Comparison of ENCODE assay signal across 8 mouse cellular contexts in the genomic region with DNA sequence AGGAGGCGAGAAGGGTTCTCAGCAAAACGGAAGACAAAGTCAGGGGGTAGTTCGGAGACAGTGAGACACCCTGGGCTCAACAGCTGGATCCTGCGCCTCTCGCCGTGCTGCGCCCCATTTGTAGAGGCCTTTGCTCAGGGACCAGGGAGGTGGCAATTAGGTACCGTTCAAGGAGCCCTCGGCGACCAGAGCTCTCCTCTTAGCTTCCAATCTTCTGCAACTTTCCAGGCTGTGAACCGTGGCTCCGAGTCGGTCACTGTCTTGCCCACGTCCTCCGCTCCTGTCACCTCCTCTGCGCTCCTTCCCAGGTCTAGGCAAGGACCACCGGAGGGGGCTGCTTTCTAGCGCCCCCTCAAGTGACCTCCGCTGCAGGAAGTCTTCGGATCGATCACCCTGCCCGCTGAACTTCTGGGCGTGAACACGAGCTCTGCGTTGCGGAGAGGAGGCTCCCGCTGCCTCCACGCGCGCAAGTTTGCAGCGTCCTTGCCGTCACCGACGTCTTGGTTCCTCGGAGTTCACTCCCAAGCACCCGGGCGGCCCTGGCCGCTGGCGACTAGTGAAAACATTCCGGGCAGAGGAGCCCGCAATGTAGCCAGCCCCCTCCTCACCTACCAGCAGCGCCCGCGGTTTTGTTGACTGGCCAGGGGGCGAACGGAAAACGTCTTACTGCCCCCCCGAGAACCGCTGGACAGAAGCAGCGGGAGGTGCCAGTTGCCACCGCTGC. TPM values are rescaled to one million over a fixed set of nuclear protein-coding genes. Genes with fewer than 3 reads are reported as not detected.
DNase-seq lines count a peak whose midpoint lies in the region; ATAC-seq and TF ChIP-seq lines count a peak whose summit lies in the region.

No protein-coding gene starts in this region.

- in situ Hi-C loops in ES-E14 (cut with MboI; ENCODE audit: low sequenced_read_pairs in 2 of 2, unreplicated experiment in 2 of 2), result loop anchor here (10.0 to 25.0 kb wide), 2 partner anchors 181 to 183 kb away; no protein-coding TSS in a partner anchor

- intact Hi-C loops in heart, postnatal 25 days (cut with DNase I), result loop anchor here (2.0 kb wide), 1 partner anchor 179 kb away; no protein-coding TSS in a partner anchor

- peaks cover 21% of the 10 kb centered on the region for H3K4me1 ChIP-seq in heart, embryonic 15.5 days (replicated peaks)
- peaks cover 0 to 2% of the 10 kb centered on the region in 2 experiments; a peak in 1 of 4 replicates for H3K4me1 ChIP-seq in ES-E14 (ENCODE audit: control insufficient read depth in 2 of 2, insufficient read depth in 2 of 2, low read length in 2 of 2, poor library complexity in 1 of 2)
- peaks cover 23% of the 10 kb centered on the region for H3K4me1 ChIP-seq in embryonic facial prominence, embryonic 15.5 days
- peaks cover 14% of the 10 kb centered on the region for H3K4me1 ChIP-seq in limb, embryonic 13.5 days
- H3K4me1 ChIP-seq in stomach, embryonic 16.5 days (ENCODE audit: control insufficient read depth, insufficient read depth, low read length), result peaks cover 4% of the 10 kb centered on the region; the same call in 1 of the 2 replicates

- 2% methylated on average over 51 of the region's 51 CpGs for WGBS in heart, embryonic 15.5 days
- WGBS in embryonic facial prominence, embryonic 15.5 days, result 2% methylated on average over 51 of the region's 51 CpGs
- 2% methylated on average over 51 of the region's 51 CpGs for WGBS in limb, embryonic 13.5 days
- 3% methylated on average over 51 of the region's 51 CpGs for WGBS in stomach, embryonic 16.5 days

- H3K27ac ChIP-seq in heart, embryonic 15.5 days, result no peak overlapping the region
- no peak overlapping the region for H3K27ac ChIP-seq in ES-E14 (ENCODE audit: insufficient read depth, low read depth, low read length, poor library complexity, severe bottlenecking)
- H3K27ac ChIP-seq in embryonic facial prominence, embryonic 15.5 days (replicated peaks), result no peak overlapping the region
- H3K27ac ChIP-seq in limb, embryonic 13.5 days, result no peak overlapping the region
- H3K27ac ChIP-seq in stomach, embryonic 16.5 days (ENCODE audit: low read length), result no peak overlapping the region

- no peak for ATAC-seq in heart, embryonic 15.5 days (replicated peaks; ENCODE audit: insufficient number of reproducible peaks, insufficient read depth, low FRiP score, low read depth)
- 0 out of 2 replicates have a peak, but pooled peaks have one; percentile 2 for ATAC-seq in embryonic facial prominence, embryonic 15.5 days (ENCODE audit: insufficient number of reproducible peaks, low FRiP score, low TSS enrichment, low read depth)
- peak; percentile 18; the same call in 1 of the 2 replicates for ATAC-seq in limb, embryonic 13.5 days (ENCODE audit: low FRiP score, low read depth)
- peak; percentile 16; the same call in 1 of the 2 replicates for ATAC-seq in stomach, embryonic 16.5 days (ENCODE audit: insufficient read depth, low FRiP score)

- no peak for DNase-seq in heart, postnatal 25 days (ENCODE audit: low spot score)
- no peak for DNase-seq in ES-E14 (ENCODE audit: low read depth, low spot score)
- no peak for DNase-seq in gastrocnemius, adult 8-10 months (ENCODE audit: low spot score in 2 of 2)
- no peak for DNase-seq in cerebellum, postnatal 4 days (ENCODE audit: low spot score in 2 of 2)

- no peak overlapping the region for H3K9ac ChIP-seq in heart, embryonic 15.5 days
- peak overlapping the region; percentile 30 for H3K9ac ChIP-seq in ES-E14 (ENCODE audit: insufficient read depth, low read depth, low read length, poor library complexity, severe bottlenecking)
- H3K9ac ChIP-seq in embryonic facial prominence, embryonic 15.5 days, result no peak overlapping the region
- peak overlapping the region; percentile 35; the same call in 1 of the 2 replicates for H3K9ac ChIP-seq in limb, embryonic 13.5 days
- H3K9ac ChIP-seq in stomach, embryonic 16.5 days (ENCODE audit: low read length), result no peak overlapping the region

- H3K9me3 ChIP-seq in heart, embryonic 15.5 days (replicated peaks), result no peaks in the 10 kb centered on the region
- no peaks in the 10 kb centered on the region for H3K9me3 ChIP-seq in ES-E14 (ENCODE audit: control insufficient read depth, insufficient read depth, low read depth, low read length)
- no peaks in the 10 kb centered on the region for H3K9me3 ChIP-seq in embryonic facial prominence, embryonic 15.5 days (replicated peaks)
- H3K9me3 ChIP-seq in limb, embryonic 13.5 days, result no peaks in the 10 kb centered on the region
- H3K9me3 ChIP-seq in stomach, embryonic 16.5 days (replicated peaks; ENCODE audit: control insufficient read depth, low read length), result no peaks in the 10 kb centered on the region

- peak overlapping the region; percentile 88 for H3K4me2 ChIP-seq in heart, embryonic 15.5 days
- H3K4me2 ChIP-seq in embryonic facial prominence, embryonic 15.5 days (replicated peaks), result peak overlapping the region; percentile 89
- peak overlapping the region; percentile 88 for H3K4me2 ChIP-seq in limb, embryonic 13.5 days (replicated peaks)
- peak overlapping the region; percentile 79 for H3K4me2 ChIP-seq in stomach, embryonic 16.5 days (ENCODE audit: low read depth, low read length)

- H3K27me3 ChIP-seq in heart, embryonic 15.5 days, result peaks cover 42% of the 10 kb centered on the region
- H3K27me3 ChIP-seq in embryonic facial prominence, embryonic 15.5 days, result peaks cover 41% of the 10 kb centered on the region
- peaks cover 49% of the 10 kb centered on the region for H3K27me3 ChIP-seq in limb, embryonic 13.5 days
- H3K27me3 ChIP-seq in stomach, embryonic 16.5 days (ENCODE audit: control insufficient read depth, insufficient read depth, low read length), result peaks cover 27% of the 10 kb centered on the region

- peak overlapping the region; percentile 52 for H3K4me3 ChIP-seq in heart, embryonic 15.5 days
- H3K4me3 ChIP-seq in ES-E14 (ENCODE audit: insufficient read depth in 1 of 2, low read depth in 1 of 2, low read length in 2 of 2, poor library complexity in 1 of 2, severe bottlenecking in 1 of 2), result peak overlapping the region; percentile 77
- H3K4me3 ChIP-seq in embryonic facial prominence, embryonic 15.5 days (replicated peaks), result peak overlapping the region; percentile 42
- peak overlapping the region; percentile 49 for H3K4me3 ChIP-seq in limb, embryonic 13.5 days
- peak overlapping the region; percentile 48 for H3K4me3 ChIP-seq in stomach, embryonic 16.5 days (replicated peaks; ENCODE audit: low read length)

- no peaks in the 10 kb centered on the region for H3K36me3 ChIP-seq in heart, embryonic 15.5 days
- H3K36me3 ChIP-seq in ES-E14 (ENCODE audit: control insufficient read depth, insufficient read depth, low read length, poor library complexity, severe bottlenecking), result no peaks in the 10 kb centered on the region
- H3K36me3 ChIP-seq in embryonic facial prominence, embryonic 15.5 days, result no peaks in the 10 kb centered on the region
- no peaks in the 10 kb centered on the region for H3K36me3 ChIP-seq in limb, embryonic 13.5 days
- H3K36me3 ChIP-seq in stomach, embryonic 16.5 days (ENCODE audit: control insufficient read depth, insufficient read depth, low read length), result no peaks in the 10 kb centered on the region

TF ChIP-seq in ES-E14, 5 proteins besides CTCF, POLR2A, EP300 and RAD21:
- TF ChIP-seq CHD2 (IDR thresholded peaks at IDR 0.05; ENCODE audit: low read depth, low read length) (no peak), ZC3H11A (IDR thresholded peaks at IDR 0.05; ENCODE audit: borderline replicate concordance, low read depth, low read length) (no peak), ZNF384 (IDR thresholded peaks at IDR 0.05; ENCODE audit: low read depth, low read length) (no peak), MAFK (IDR thresholded peaks at IDR 0.05; ENCODE audit: insufficient read depth, low read depth, low read length) (no peak), HCFC1 (IDR thresholded peaks at IDR 0.05; ENCODE audit: borderline replicate concordance, insufficient read depth, low read length) (no peak)

RNA-seq across cellular contexts. Expression of a gene that starts 0.4 kb away (rescaled TPM):
- 0.21 and 0.63 TPM in 2 replicates for polyA plus RNA-seq in heart, embryonic 15.5 days (2015; fragmentation: Nextera tagmentation; extraction: Ambion mirVana)
- not detected for total RNA-seq in heart, postnatal 25 days (2021)
- total RNA-seq in ES-E14 (2012; rRNA removed), result 0.53 and 0.58 TPM in 2 replicates
- polyA plus RNA-seq in embryonic facial prominence, embryonic 15.5 days (2015; fragmentation: Nextera tagmentation; extraction: Ambion mirVana), result 0.33 and 0.52 TPM in 2 replicates
- polyA plus RNA-seq in limb, embryonic 13.5 days (2015; fragmentation: Nextera tagmentation; extraction: Ambion mirVana), result 0.60 and 0.78 TPM in 2 replicates
- 1.5 and 1.9 TPM in 2 replicates for polyA plus RNA-seq in stomach, embryonic 16.5 days (2015; fragmentation: Nextera tagmentation; extraction: Ambion mirVana)
- total RNA-seq in gastrocnemius, adult 8-10 months (2022), result not detected

Comparison
In these comparisons a context has a peak if more than half of its experiments do, and no peak if none do; other contexts are left out.
1. H3K9ac ChIP-seq: peak in ES-E14 (single experiment) and limb, embryonic 13.5 days (single experiment); none in heart, embryonic 15.5 days (single experiment), embryonic facial prominence, embryonic 15.5 days (single experiment) and stomach, embryonic 16.5 days (single experiment).
2. Peak in every context shown above with its lines, with median percentiles within 50 percentile points of each other: H3K4me2 ChIP-seq and H3K4me3 ChIP-seq.